Mouse (Mus musculus): ENCODE results near the gene Ripply3. TPM values are rescaled to one million over a fixed set of nuclear protein-coding genes. Genes with fewer than 3 reads are reported as not detected.

The Ripply3 gene
- polyA plus RNA-seq, 1 experiment, result 1.2 TPM

- DNase-seq (ENCODE audit: low read depth, low spot score), result no peak
- WGBS, result 29% methylated on average over 9 of the region's 9 CpGs
These were observed 26.2 kb downstream of the Ripply3 start for GRCm38 (mm10) chr16:94354450-94354849.

DNA sequence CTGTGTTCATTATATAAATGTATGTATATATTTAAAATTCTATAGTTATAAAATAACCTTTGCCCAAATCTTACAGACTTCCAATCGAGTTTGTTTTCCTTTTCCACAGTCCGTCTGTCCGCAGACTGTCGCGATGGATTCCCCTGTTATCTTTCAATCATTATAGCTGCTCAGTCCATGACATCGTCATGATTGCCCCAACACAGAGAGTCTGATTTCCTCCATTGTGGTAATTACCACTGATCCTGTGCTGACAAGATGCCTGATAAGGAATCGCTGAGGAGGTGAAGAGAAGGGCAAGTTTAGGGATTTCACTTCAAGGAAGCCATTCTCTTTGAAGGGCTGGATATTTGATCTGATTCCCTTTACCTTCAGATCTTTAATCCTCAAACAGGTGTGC, 27.8 kb downstream of the Ripply3 start:
- DNase-seq (ENCODE audit: low read depth, low spot score), result no peak
- WGBS, result 31% methylated on average over 7 of the region's 7 CpGs

DNA sequence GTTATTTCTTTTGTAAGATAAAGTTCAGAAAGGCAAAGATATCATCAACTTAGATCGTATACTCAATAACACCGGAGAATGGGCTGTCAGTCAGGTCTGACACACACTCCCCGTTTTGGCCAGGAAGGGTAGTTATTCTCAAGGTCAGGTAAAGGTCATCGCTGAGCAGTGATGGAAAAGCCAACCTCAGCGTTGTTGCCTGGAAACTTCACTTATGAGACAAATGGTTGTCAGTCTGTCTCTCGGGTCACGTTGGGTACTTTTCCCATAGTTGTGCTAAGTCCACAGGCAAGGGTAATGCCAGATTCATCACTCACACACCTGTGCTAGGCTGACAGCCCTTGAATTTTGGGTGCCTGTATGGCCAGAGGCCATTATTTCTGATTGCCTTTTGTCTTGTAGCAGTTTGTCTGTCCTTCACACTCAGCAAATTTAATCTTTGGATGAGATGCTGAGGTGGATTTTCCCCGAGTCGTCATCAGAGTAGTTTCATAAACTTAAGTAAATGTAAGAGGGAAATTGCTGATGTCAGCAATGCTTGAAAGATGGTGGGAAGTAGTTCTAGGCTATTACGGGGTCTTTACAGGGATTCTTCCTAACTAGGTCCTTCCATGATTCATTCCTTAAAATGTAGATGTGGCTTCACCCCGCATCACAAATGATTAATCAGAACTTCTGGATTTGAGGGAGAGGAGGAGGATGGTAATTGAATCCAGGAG, 28.7 kb downstream of the Ripply3 start:
- 62% methylated on average over 11 of the region's 11 CpGs for WGBS

DNA sequence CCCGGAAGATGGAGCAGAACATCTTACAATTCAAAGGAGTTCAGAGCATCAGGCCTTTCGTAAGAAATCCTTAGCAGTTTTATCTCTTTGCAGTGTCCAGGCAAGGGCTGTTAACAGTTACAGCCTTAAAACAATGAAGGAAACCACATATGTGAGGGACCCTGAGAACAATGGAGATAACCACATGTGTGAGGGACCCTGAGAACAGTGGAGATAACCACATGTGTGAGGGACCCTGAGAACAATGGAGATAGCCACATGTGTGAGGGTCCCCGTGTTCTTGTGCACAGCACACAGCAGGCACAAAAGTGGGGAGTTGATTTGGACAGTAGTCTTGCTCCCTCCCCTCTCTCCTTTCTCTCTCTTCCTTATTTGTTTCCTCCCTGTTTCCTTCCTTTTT, 29.9 kb downstream of the Ripply3 start:
- no peak for DNase-seq (ENCODE audit: low read depth, low spot score)
- WGBS, result 91% methylated on average over 3 of the region's 3 CpGs

More for the DNA sequence above, 28.7 kb downstream of the Ripply3 start:
- no peak for DNase-seq (ENCODE audit: low read depth, low spot score)

GRCm38 (mm10) chr16:94360578-94361350, 32.5 kb downstream of the Ripply3 start:
- WGBS, result 77% methylated on average over 13 of the region's 13 CpGs

GRCm38 (mm10) chr16:94362174-94362873, 34.1 kb downstream of the Ripply3 start:
- WGBS, result 51% methylated on average over 10 of the region's 10 CpGs
- DNase-seq (ENCODE audit: low read depth, low spot score), result no peak

More at GRCm38 (mm10) chr16:94360578-94361350, 32.5 kb downstream of the Ripply3 start:
- DNase-seq (ENCODE audit: low read depth, low spot score), result no peak

- no peak for DNase-seq (ENCODE audit: low read depth, low spot score)
- 92% methylated on average over 4 of the region's 4 CpGs for WGBS
These were observed 35.6 kb downstream of the Ripply3 start for GRCm38 (mm10) chr16:94363814-94364213.

DNA sequence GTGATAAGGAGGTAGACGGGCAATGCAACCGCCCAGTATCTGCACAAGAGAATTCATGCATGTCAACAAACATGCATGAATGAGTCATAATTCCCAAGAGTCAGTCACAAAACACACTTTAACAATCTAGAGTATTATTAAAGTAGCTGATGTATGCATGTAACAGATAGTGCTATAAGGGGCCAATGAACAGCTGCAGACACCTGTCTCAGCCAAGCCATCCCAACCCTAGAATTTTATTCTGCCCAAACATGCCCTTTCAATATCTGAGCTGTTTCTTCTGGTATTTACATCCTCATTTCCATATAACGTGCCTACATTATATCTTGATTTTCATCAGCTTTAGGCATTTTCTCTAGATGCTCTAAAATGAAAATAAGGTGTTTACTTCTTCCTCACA, 37.2 kb downstream of the Ripply3 start:
- 79% methylated on average over 3 of the region's 3 CpGs for WGBS
- no peak for DNase-seq (ENCODE audit: low read depth, low spot score)

GRCm38 (mm10) chr16:94369596-94370172, 41.5 kb downstream of the Ripply3 start:
- DNase-seq (ENCODE audit: low read depth, low spot score), result peak; percentile 18
- 3% methylated on average over 6 of the region's 6 CpGs for WGBS

DNA sequence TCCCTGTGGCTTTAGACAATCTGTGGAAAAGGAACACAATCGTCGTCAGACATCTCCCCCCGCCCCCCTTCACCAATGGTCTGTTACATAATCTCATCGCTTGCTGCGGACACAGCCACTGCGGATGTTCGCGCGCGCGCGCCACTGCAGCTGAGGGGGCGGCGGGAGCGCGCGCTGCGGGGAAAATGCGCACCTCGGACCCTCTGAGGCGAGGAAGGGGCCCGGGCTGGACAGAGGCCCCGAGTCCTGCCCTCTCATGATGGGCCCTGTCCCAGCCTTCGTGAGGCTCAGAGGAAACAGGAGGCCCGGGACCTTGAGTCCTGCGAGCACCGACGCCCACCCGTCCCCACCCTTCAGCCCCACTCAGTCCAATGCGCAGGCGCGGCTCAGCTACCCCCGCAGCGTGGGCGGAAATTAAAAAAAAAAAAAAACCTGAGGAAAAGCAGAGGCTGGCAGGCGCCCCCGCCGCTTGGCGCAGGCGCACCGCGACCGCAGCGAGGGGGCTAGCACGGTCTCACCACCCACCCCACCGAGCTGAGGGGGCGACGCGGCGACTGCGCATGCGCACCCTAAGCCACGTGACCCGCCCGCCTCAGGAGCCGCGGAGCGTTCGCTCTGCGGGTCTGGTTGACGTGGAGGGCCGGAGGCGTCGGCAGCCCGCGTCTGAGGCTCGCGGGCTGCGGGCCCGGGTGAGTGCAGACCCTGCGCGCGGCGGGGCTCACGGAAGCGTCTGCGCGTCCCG, 42.1 kb downstream of the Ripply3 start, which contains the start of gene Ttc3:
Ttc3 (plus strand) TSS at position 446 of the 742 bp plus-strand sequence.
- peak; percentile 28 for DNase-seq (ENCODE audit: low read depth, low spot score)
- WGBS, result under 1% methylated on average over 79 of the region's 79 CpGs

DNA sequence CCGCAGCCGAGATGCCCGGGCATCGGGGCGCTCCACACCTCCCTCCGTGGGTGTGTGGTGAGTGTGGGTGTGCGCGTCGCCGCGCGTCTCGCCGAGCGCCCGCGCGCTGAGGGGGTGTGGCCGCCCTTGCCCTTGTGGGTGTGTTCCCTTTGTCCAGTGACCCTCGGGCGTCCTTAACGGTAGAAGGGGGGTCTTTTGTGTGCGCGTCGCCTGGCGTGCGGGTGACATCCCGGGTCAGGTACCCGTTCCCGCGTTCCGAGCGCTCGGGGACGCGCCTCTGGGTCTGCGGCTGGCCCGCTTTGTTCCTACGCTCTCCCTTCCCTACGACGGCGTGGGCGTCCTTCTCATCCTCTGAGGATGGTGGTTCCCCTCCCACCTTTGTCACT, 42.7 kb downstream of the Ripply3 start:
- peak; percentile 35 for DNase-seq (ENCODE audit: low read depth, low spot score)
- WGBS, result under 1% methylated on average over 43 of the region's 43 CpGs

DNA sequence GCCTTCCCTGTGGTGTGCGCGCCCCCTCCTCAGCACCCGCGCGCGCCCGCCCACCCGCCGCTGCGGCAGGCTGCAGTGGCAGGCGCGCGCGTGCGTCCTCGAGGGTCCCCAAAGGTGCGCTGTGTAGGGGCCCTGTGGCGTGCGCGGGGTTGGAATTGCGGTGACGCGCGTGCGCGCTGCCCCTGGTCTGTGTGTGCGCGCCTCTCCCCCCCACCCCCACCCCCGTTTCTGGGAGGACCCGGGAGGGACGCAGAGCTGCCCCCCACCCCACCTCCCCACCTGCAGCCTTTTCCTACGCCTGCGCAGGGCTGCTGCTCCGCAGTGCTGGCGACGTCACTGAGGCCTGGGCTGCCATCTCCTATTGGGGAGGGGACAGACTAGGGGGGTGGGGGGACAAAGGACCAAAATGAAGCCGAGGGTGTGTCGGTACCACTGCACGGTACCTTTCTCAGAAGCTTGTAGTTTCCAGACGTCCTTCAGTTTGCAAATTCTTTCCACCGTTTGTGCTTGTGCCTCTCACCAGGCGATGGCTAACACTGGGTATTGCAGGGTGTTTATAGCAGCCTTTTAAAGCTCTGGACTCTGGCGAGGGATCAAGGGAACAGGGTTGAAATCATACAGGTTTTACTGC, 43.2 kb downstream of the Ripply3 start, which contains the start of gene Pigp:
Pigp (minus strand) TSS at position 542 of the 631 bp plus-strand sequence.
- peak; percentile 64 for DNase-seq (ENCODE audit: low read depth, low spot score)
- WGBS, result under 1% methylated on average over 39 of the region's 43 CpGs

DNA sequence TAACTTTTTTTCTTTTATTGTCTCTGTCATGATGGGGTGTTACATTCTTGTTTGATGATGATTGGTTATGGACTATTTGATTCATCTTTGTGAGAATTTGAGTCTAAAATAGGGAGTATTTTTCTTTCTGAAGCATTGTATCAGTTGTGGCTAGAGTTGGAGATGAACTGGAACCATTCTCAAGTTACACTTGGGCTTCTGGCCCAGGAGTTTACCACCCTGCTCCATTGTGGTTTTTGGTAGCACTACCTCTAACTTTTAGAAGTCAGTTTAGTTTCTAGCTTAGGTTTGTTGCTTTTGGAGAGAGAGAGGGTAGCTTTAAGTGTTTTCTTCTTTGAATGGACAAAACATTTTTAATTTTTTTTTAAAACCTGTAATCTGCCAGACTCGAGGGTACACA, 51.2 kb downstream of the Ripply3 start:
- 77% methylated on average over 1 of the region's 1 CpGs for WGBS

GRCm38 (mm10) chr16:94383277-94383676, 55.1 kb downstream of the Ripply3 start:
- DNase-seq (ENCODE audit: low read depth, low spot score), result no peak
- WGBS, result 93% methylated on average over 3 of the region's 3 CpGs

More for the DNA sequence above, 51.2 kb downstream of the Ripply3 start:
- no peak for DNase-seq (ENCODE audit: low read depth, low spot score)

Other genes starting within 250 kb of the Ripply3 start
- gene Sim2, start 243.5 kb upstream of the Ripply3 start, polyA plus RNA-seq (2012; rRNA removed), result not detected in 2 replicates
- gene Hlcs, start 14.8 kb upstream of the Ripply3 start, polyA plus RNA-seq (2012; rRNA removed), result 4.0 and 5.4 TPM in 2 replicates
- 8.1 and 16.0 TPM in 2 replicates for gene Ttc3, start 42.2 kb downstream of the Ripply3 start, polyA plus RNA-seq (2012; rRNA removed)
- 23.5 and 25.5 TPM in 2 replicates for gene Pigp, start 43.4 kb downstream of the Ripply3 start, polyA plus RNA-seq (2012; rRNA removed)
- gene Vps26c, start 198.4 kb downstream of the Ripply3 start, polyA plus RNA-seq (2012; rRNA removed), result 33.0 and 37.0 TPM in 2 replicates
- gene Dyrk1a, start 241.6 kb downstream of the Ripply3 start, polyA plus RNA-seq (2012; rRNA removed), result 24.5 and 44.2 TPM in 2 replicates